Mouse (Mus musculus): ENCODE data around the gene Loxl3.

DNA sequence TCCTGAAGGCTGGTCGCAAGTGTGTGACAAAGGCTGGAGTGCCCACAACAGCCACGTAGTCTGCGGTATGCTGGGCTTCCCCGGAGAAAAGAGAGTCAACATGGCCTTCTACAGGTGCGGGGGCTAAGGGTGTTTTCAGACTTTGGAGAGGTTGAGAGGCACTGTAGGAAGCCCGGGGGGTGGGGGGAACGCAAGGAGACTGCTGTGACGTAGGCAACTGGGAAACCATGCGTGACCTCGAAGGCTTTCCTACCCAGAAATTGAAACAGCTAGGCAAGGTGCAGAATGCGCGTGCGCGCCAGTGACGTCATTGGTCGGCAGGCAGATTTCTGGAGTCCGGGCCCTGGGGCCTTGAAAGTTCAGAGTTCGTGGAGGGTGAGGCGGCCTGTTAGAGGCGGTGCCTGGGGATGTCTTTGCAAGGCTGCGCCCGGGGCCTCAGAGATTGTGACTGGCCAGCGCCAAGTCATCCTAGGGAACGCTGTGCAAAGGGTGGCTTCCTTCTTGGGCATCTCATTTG is 4.6 kb downstream of the Loxl3 start:
- TF ChIP-seq CTCF (IDR thresholded peaks at IDR 0.05; ENCODE audit: borderline replicate concordance, insufficient read depth, low read length), result no peak
- no peak for TF ChIP-seq POLR2A (IDR thresholded peaks at IDR 0.05; ENCODE audit: low read depth, low read length)

Data from embryonic fibroblast, embryonic 13.5 days (primary cell).